Mouse (Mus musculus): Measurements from ENCODE around the gene Gja1.
A peak's percentile ranks its signal among the peaks of the same experiment; 100 is the strongest.
"Not testable (repeated sequence)": the region's sequence is repeated elsewhere in the genome, so short reads cannot be mapped to it uniquely, and the experiment has no call there.

Gene Gja1

GRCm38 (mm10) chr10:56377097-56377965 lies at the start of gene Gja1:
TSS of gene Gja1 (plus strand) at chr10:56377330.
- DNase-seq (ENCODE audit: low read depth, low spot score): peak; percentile 75

GRCm38 (mm10) chr10:56338851-56339489 lies 38.2 kb upstream of the Gja1 start:
- DNase-seq (ENCODE audit: low read depth, low spot score): peak; percentile 41

- DNase-seq (ENCODE audit: low read depth, low spot score): no peak
These were observed 16.7 kb upstream of the Gja1 start for GRCm38 (mm10) chr10:56360472-56360871.

GRCm38 (mm10) chr10:56369073-56369472 lies 8.1 kb upstream of the Gja1 start:
- DNase-seq (ENCODE audit: low read depth, low spot score): peak; percentile 29

GRCm38 (mm10) chr10:56373021-56373720 lies 4.0 kb upstream of the Gja1 start:
- no peak for DNase-seq (ENCODE audit: low read depth, low spot score)

GRCm38 (mm10) chr10:56374169-56374568 lies 3.0 kb upstream of the Gja1 start:
- DNase-seq (ENCODE audit: low read depth, low spot score): no peak

GRCm38 (mm10) chr10:56375906-56376468 lies 1.1 kb upstream of the Gja1 start:
- no peak for DNase-seq (ENCODE audit: low read depth, low spot score)

- DNase-seq (ENCODE audit: low read depth, low spot score): no peak
These were observed 977 bp downstream of the Gja1 start for GRCm38 (mm10) chr10:56377966-56378647.

DNA sequence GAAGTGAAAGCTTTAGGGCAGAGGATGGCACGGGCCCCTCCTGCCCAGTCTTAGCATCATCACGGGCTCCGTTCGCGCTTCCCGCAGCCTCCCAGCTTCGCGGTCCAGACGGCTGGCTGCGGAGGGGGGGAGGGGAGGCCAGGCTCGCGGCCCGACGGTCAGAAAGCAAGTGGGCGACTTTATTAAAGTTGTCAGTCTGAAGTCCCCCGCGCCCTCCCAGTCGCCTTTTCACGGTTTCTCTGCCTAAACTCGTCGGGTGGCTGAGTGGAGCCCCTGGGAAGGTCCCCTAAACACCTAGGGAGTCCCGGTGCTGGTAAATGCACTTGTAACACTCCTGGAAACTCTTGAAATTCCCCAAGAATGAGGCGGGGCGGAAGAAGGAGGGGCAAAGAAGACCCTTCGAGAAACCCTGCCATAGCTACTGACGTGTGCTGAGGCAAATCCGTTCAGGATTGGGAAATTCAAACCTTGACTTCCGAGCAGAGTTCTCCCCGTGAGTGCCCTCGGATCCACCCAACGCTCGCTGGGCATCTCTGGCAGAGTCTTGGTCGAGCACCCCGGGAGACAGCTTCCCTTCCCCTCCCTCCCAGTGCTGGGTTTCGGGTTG lies 1.6 kb downstream of the Gja1 start:
- peak; percentile 25 for DNase-seq (ENCODE audit: low read depth, low spot score)

DNA sequence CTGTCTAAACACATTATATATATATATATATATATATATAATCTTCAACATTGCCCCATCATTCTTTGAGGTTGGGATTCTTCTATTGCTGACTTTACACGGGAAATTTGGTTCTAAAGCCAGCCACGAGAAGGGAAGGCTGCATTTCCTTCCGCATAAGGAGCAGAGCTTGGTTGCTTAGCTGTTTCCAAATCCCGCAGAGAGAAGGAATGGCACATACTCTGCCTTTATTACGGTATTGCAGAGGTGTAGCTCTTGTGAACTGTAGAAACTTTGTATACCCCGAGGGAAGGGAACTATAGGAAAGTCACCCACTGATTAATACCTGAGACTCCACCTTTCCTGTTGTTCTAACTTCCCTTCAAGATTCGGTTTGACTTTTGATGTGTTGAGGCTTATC lies 2.6 kb downstream of the Gja1 start:
- no peak for DNase-seq (ENCODE audit: low read depth, low spot score)

DNA sequence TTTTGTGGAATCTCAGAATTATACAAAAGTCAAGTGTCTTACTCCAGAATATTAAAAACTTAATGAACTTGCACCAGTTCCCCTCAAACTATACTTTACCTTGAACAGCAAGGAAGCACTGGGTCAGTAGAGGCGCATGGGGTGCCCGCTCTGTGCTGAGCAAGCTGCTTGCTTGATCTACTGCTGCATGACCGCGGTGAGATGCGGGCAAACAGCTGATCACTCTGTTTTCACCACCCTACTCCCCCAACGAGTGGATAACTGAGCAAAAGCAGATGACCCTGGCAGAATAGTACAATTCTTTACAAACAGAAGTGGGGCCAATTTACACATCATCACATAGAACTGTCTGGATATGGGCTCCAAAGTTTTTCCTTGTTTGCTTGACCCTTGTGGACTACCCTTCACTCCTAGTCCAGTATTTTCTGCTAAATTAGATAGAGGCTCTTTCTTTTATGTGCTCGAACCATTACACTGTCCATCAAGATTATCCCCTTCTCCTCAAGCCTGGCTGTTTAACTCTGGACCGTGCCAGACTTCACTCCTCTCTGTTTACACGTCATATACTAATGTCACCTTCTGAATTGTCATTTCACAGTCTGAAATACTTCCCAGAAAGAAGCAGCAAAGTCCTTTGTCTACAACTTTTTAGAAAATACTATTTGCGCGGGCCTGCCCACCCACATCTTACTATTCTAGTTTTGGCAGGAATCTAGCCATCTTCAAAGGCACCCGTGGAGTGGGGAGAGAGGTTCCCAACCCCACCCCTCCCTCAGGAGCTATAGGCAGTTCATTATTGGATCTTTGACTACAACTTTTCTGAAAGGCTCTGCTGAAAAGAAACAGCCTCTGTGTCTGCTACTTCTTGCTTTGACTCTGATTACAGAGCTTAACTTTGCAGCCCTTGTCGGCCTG lies 8.3 kb downstream of the Gja1 start:
- DNase-seq (ENCODE audit: low read depth, low spot score): no peak

GRCm38 (mm10) chr10:56393095-56393784 lies 16.1 kb downstream of the Gja1 start:
- no peak for DNase-seq (ENCODE audit: low read depth, low spot score)

GRCm38 (mm10) chr10:56393815-56394417 lies 16.8 kb downstream of the Gja1 start:
- DNase-seq (ENCODE audit: low read depth, low spot score): not testable (repeated sequence)

GRCm38 (mm10) chr10:56397875-56398274 lies 20.7 kb downstream of the Gja1 start:
- DNase-seq (ENCODE audit: low read depth, low spot score): no peak

- DNase-seq (ENCODE audit: low read depth, low spot score): no peak
These were observed 21.2 kb downstream of the Gja1 start for GRCm38 (mm10) chr10:56398310-56398709.

- not testable (repeated sequence) for DNase-seq (ENCODE audit: low read depth, low spot score)
These were observed 24.3 kb downstream of the Gja1 start for GRCm38 (mm10) chr10:56401396-56401795.

- DNase-seq (ENCODE audit: low read depth, low spot score): no peak
These were observed 28.8 kb downstream of the Gja1 start for GRCm38 (mm10) chr10:56405934-56406333.

DNA sequence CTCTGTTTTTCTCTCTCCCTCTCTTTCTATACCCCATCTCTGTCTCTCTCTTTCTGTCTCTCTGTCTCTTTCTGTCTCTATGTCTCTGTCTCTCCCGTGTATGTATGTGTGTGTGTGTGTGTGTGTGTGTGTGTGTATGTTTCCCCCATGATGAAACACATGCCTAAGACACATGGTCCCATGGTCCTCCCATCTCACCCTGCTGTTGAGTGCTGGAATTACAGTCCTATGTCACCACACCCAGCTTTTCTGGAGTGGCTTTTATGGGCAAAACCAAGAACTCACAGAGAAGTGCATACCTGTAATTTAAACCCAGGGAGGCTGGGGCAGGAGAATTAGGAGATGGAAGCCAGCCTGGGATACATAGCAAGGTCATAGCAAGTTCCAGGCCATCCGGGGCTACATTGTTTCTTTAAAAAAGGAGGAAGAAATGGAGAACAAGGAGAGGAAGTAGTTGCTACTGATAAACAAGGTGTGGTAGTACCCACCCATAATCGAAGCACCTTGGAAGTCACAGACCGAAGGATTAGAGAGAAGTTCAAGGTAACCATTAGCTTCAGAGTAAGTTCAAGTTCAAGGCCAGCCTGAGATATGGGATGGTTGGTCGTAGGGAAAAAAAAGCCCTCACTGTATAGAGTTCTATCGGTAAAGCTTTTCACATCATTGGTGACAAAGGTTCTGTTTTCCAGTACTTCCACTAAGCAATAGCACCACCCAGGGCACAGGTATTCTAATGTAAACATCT lies 29.4 kb downstream of the Gja1 start:
- no peak for DNase-seq (ENCODE audit: low read depth, low spot score)
